Mouse (Mus musculus): ENCODE measurements around the gene Bbx.

DNA sequence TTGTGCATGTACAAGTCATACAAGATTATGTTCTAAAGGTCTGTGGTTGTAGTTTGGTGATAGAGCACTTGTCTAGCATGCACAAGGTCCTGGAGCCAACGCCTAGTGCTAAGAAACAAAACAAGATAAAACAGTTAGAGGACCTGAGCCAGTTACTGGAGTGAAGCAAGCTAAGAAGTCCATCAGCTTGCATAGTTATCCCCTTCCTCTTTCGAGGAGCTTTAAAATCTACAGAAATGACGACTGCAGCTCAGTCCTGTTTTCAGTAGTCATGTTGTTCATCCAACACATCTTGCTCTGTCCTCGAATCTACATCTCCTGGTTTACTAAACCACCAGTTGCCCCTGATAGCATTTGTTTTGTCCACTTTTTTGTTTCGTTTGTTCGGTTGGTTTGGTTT, 45.4 kb upstream of the Bbx start:
- TF ChIP-seq HCFC1 (IDR thresholded peaks at IDR 0.05; ENCODE audit: borderline replicate concordance, insufficient read depth, low read length) (no peak), ZC3H11A (IDR thresholded peaks at IDR 0.05; ENCODE audit: borderline replicate concordance, low read depth, low read length) (no peak), ZNF384 (IDR thresholded peaks at IDR 0.05; ENCODE audit: low read depth, low read length) (no peak), MAFK (IDR thresholded peaks at IDR 0.05; ENCODE audit: insufficient read depth, low read depth, low read length) (no peak), CHD2 (IDR thresholded peaks at IDR 0.05; ENCODE audit: low read depth, low read length) (no peak)
